Mouse (Mus musculus): Measurements from ENCODE around the gene Hes1. TPM values are rescaled to one million over a fixed set of nuclear protein-coding genes. Genes with fewer than 3 reads are reported as not detected.
A peak's percentile ranks its signal among the peaks of the same experiment; 100 is the strongest.

Hes1 gene
- polyA plus RNA-seq (2012; ENCODE audit: insufficient read depth, insufficient read length, missing spikeins) = not detected in 2 replicates

DNA sequence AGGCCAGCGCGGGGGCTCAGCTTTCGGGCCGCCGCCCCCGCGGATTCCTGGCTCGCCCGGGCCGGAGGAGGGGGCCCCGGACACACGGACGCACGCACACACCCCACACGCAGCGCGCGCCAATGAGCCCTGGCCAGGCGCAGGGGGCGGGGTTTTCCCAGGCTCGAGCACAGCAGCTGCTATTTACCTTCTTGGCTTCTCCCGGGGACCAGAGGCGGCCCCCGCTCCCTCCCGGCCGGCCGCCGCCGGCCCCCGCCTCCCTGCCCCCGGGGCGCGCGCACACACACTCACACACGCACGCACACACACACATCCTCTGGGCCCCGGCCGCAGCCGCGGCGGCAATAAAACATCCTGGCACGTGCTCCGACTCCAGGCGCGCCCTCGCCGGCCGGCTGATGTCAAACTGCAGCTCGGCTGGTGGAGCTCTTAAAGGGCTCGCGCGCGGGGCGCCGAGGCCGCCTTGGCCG is at the start of gene Hes1:
Gene Hes1, plus strand, starts transcription at position 401 of the 470 bp plus-strand sequence.
- H3K4me1 ChIP-seq (ENCODE audit: control insufficient read depth, insufficient read depth, low read length) = peaks cover 11% of the 10 kb centered on the region
- peak within 1 kb of the TSS; percentile 58 for H3K4me3 ChIP-seq (ENCODE audit: insufficient read depth, low read length)
- TF ChIP-seq CTCF (IDR thresholded peaks at IDR 0.05; ENCODE audit: low read depth, low read length) (no peak), POLR2A (IDR thresholded peaks at IDR 0.05; ENCODE audit: borderline replicate concordance, low read depth, low read length) (no peak)
- H3K27ac ChIP-seq (ENCODE audit: insufficient read depth, low read depth, low read length) = no peak within 1 kb of the TSS

DNA sequence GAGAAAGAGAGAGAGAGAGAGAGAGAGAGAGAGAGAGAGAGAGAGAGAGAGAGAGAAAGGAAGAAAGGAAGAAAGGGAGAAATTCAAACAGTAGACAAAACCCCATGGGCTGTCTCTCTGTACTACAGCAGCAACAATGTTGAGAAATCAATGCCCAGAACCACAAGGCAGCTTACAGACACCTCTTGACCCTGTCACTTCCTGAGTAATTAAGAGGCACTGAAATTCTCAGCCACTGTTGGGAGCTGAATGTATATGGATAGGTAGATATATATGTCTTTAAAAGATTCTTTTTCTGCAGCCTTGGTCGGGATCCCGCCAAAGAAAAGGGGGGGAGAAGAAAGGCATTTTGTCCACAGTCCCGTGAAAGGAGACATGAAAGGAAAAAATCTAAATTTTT is 48.1 kb upstream of the Hes1 start:
- TF ChIP-seq POLR2A (IDR thresholded peaks at IDR 0.05; ENCODE audit: borderline replicate concordance, low read depth, low read length) (no peak), CTCF (IDR thresholded peaks at IDR 0.05; ENCODE audit: low read depth, low read length) (no peak)
- H3K4me1 ChIP-seq (ENCODE audit: control insufficient read depth, insufficient read depth, low read length) = peaks cover 10% of the 10 kb centered on the region
- H3K4me3 ChIP-seq (ENCODE audit: insufficient read depth, low read length) = no peak overlapping the region
- H3K27ac ChIP-seq (ENCODE audit: insufficient read depth, low read depth, low read length) = no peak overlapping the region

- no peak for TF ChIP-seq CTCF (IDR thresholded peaks at IDR 0.05; ENCODE audit: low read depth, low read length)
- TF ChIP-seq POLR2A (IDR thresholded peaks at IDR 0.05; ENCODE audit: borderline replicate concordance, low read depth, low read length) = no peak
- H3K4me3 ChIP-seq (ENCODE audit: insufficient read depth, low read length) = no peak overlapping the region
- no peak overlapping the region for H3K27ac ChIP-seq (ENCODE audit: insufficient read depth, low read depth, low read length)
- H3K4me1 ChIP-seq (ENCODE audit: control insufficient read depth, insufficient read depth, low read length) = peaks cover 25% of the 10 kb centered on the region
Measured at GRCm38 (mm10) chr16:30020124-30020523, 44.1 kb upstream of the Hes1 start.

- H3K27ac ChIP-seq (ENCODE audit: insufficient read depth, low read depth, low read length) = no peak overlapping the region
- no peak overlapping the region for H3K4me3 ChIP-seq (ENCODE audit: insufficient read depth, low read length)
- TF ChIP-seq POLR2A (IDR thresholded peaks at IDR 0.05; ENCODE audit: borderline replicate concordance, low read depth, low read length) = no peak
- TF ChIP-seq CTCF (IDR thresholded peaks at IDR 0.05; ENCODE audit: low read depth, low read length) = no peak
- H3K4me1 ChIP-seq (ENCODE audit: control insufficient read depth, insufficient read depth, low read length) = peaks cover 27% of the 10 kb centered on the region
Measured at GRCm38 (mm10) chr16:30022352-30022751, 41.8 kb upstream of the Hes1 start.

GRCm38 (mm10) chr16:30022890-30023797 is 41.0 kb upstream of the Hes1 start:
- no peak overlapping the region for H3K27ac ChIP-seq (ENCODE audit: insufficient read depth, low read depth, low read length)
- peaks cover 27% of the 10 kb centered on the region for H3K4me1 ChIP-seq (ENCODE audit: control insufficient read depth, insufficient read depth, low read length)
- no peak overlapping the region for H3K4me3 ChIP-seq (ENCODE audit: insufficient read depth, low read length)
- TF ChIP-seq POLR2A (IDR thresholded peaks at IDR 0.05; ENCODE audit: borderline replicate concordance, low read depth, low read length) (no peak), CTCF (IDR thresholded peaks at IDR 0.05; ENCODE audit: low read depth, low read length) (no peak)

DNA sequence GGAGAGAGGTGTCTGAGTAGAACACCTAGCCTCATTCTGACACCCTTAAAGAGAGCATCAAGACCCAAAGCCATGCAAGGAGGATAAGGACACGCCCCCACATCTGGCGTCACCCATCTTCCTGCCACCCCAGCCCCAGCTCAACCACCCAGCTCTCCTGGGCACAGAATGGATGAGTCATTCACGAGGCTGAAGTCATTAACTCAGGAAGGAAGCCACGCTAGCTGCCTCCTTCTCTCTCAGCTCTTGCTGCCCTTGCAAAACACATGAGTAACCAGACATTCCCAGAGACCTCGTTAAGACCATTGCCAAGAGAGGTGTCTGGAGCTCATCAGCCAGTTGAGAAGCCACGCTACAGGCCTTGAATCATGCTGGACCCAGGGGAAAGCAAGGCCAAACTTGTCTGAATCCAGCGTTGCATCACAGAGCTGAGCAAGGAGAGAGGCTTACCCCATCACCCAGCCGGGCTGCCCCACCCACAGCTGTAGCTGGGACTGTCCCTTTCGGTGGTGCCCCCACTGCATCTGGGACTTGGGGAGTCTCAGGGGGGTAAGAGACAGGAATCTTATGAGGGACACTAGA is 39.4 kb upstream of the Hes1 start:
- Histone ChIP-seq H3K4me1 (ENCODE audit: control insufficient read depth, insufficient read depth, low read length) (peaks cover 27% of the 10 kb centered on the region), H3K4me3 (ENCODE audit: insufficient read depth, low read length) (no peak overlapping the region), H3K27ac (ENCODE audit: insufficient read depth, low read depth, low read length) (no peak overlapping the region)
- TF ChIP-seq POLR2A (IDR thresholded peaks at IDR 0.05; ENCODE audit: borderline replicate concordance, low read depth, low read length) (no peak), CTCF (IDR thresholded peaks at IDR 0.05; ENCODE audit: low read depth, low read length) (no peak)

DNA sequence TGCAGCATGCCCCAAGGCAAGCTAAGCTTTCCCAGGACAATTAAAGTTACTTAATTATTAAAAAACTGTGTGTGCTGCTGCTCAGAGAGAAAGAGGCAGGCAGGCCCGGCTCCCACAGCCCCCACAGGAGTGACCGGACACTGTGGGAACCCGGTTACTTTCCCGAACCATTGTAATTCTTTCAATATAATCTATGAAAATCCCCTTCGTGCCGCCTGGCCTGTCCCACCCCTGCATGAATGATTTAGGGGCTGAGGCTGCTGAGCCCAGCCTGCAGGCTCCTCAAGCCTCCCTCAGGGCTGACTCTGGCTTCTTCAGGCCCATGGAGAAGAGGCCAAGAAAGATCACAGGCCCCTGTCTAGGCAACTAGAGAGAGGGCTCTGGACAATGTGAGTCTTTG is 36.0 kb upstream of the Hes1 start:
- Histone ChIP-seq H3K4me3 (ENCODE audit: insufficient read depth, low read length) (no peak overlapping the region), H3K27ac (ENCODE audit: insufficient read depth, low read depth, low read length) (no peak overlapping the region), H3K4me1 (ENCODE audit: control insufficient read depth, insufficient read depth, low read length) (peaks cover 19% of the 10 kb centered on the region)
- no peak for TF ChIP-seq POLR2A (IDR thresholded peaks at IDR 0.05; ENCODE audit: borderline replicate concordance, low read depth, low read length)
- TF ChIP-seq CTCF (IDR thresholded peaks at IDR 0.05; ENCODE audit: low read depth, low read length) = no peak

DNA sequence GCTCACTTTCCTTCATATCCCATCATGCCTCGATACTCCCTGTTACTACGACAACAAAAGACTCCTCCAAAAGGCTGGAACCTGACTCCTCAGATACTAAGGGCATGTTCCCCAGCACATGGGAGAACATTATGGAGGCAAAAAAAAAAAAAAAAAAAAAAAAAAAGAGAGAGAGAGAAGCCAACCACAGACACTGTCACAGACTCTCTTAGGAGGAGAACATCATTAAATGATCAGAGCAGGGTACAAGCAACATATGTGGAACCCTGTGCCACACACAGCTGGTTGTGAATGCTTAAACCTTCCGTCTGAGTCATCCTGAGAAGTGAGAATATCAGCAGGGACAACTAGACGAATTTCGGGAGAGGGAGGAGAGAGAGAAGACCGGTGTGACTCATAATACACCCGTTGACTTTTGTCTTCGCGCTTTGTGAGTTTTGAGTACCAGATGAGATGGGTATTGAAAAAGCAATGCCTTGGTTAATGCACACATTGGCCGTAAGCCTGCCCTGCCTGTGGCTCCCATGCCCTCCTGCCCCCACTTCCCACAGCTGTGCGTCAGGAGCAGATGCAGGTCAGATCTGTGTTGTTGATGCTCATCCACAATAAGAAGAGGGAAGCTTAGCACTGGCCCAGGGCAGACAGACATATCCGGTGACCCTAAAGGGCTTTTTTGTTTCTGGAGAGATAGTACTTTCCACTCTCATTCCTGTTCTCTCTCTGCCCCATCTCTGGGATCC is 34.8 kb upstream of the Hes1 start:
- TF ChIP-seq POLR2A (IDR thresholded peaks at IDR 0.05; ENCODE audit: borderline replicate concordance, low read depth, low read length) = no peak
- no peak for TF ChIP-seq CTCF (IDR thresholded peaks at IDR 0.05; ENCODE audit: low read depth, low read length)
- H3K4me1 ChIP-seq (ENCODE audit: control insufficient read depth, insufficient read depth, low read length) = peaks cover 9% of the 10 kb centered on the region
- no peak overlapping the region for H3K27ac ChIP-seq (ENCODE audit: insufficient read depth, low read depth, low read length)
- H3K4me3 ChIP-seq (ENCODE audit: insufficient read depth, low read length) = no peak overlapping the region

GRCm38 (mm10) chr16:30032326-30032904 is 31.8 kb upstream of the Hes1 start:
- Histone ChIP-seq H3K4me1 (ENCODE audit: control insufficient read depth, insufficient read depth, low read length) (no peaks in the 10 kb centered on the region), H3K4me3 (ENCODE audit: insufficient read depth, low read length) (no peak overlapping the region), H3K27ac (ENCODE audit: insufficient read depth, low read depth, low read length) (no peak overlapping the region)
- no peak for TF ChIP-seq CTCF (IDR thresholded peaks at IDR 0.05; ENCODE audit: low read depth, low read length)
- TF ChIP-seq POLR2A (IDR thresholded peaks at IDR 0.05; ENCODE audit: borderline replicate concordance, low read depth, low read length) = no peak

Data from bone marrow macrophage, adult 2 months (primary cell).